Mouse (Mus musculus): ENCODE results near the gene Slc6a16.

The Slc6a16 gene

DNA sequence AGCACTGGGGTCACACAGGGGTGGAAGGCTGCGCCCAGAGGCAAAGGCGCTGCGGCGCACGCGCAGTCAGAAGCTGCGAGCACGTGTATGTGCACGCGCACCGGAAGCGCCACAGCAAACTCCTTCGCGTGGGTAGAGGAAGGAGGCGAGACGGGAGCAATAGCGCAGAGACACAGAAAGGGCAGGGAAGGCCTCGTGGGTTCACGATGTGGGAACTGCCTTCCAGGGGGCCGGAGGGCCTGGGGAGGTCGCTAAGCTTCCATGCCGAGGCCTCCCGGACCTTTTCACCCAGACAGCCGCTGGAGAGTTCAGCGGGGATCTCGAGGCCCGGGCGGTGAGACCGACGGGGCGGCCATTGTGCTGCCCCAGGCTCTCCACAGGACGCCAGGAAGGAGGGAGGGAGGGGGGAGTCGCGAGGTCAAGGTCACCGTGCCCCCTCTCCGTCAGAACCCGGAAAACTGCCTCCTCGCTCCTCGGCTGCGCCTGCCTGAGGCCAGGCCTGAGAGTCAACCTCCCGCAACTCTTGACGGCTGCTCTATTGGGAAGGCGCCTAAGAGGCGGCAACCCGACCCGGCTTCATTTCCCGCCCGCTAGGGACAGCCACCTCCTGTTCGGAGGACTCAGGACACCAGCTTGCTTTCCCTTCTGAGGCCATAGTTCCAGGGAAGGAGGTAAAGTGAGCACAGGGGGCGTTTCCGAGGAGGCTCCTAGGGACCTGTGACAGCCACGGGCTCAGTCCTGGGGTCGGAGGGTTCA lies at the start of gene Slc6a16:
TSS of gene Slc6a16 (plus strand) at position 453 of the 756 bp plus-strand sequence.
- DNase-seq = peak; percentile 61

DNA sequence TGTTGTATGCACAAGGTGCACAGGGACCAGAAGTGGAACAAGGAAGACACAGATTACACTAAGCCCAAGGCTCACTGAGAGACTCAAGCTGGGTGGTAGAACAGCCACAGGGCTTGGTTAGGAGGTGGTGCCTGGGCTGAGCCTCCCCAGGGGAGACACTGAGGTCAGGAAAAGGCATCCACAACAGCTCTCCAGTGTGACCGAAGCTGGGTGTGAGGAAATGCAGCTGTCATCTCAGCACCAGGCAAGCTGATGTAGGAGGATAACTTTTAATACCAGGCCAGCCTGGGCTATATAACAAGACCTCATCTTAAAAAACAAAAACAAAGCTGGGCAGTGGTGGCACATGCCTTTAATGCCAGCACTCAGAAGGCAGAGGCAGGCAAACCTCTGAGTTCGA lies 49.7 kb upstream of the Slc6a16 start:
- DNase-seq = no peak

DNA sequence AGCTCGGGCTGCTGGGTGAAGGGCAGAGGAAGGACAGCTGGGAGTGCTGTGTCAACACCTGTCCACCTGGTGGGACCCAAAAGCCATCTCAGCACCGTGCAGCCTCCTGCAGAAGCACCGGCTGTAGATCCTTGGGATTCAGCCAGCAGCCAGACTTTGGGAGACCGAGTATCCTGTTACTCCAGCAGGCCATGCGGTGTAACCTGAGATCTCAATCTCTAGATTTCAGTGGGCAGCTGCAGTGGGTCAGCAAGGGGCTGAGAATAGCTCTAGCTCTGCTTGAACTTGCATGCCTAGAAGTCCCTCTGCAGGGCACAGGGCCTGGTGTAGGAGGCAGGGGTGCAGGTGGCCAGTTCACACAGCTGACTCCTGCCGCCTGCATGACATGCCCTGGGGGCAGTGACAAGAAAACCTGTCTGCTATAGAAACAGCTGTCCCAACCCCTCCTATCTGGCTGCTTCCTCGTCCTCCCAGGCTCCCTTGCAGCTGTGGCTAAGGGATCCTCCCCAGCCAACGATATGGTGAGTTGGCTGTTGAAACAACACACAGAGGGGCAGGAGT lies 49.0 kb upstream of the Slc6a16 start:
- DNase-seq = no peak

DNA sequence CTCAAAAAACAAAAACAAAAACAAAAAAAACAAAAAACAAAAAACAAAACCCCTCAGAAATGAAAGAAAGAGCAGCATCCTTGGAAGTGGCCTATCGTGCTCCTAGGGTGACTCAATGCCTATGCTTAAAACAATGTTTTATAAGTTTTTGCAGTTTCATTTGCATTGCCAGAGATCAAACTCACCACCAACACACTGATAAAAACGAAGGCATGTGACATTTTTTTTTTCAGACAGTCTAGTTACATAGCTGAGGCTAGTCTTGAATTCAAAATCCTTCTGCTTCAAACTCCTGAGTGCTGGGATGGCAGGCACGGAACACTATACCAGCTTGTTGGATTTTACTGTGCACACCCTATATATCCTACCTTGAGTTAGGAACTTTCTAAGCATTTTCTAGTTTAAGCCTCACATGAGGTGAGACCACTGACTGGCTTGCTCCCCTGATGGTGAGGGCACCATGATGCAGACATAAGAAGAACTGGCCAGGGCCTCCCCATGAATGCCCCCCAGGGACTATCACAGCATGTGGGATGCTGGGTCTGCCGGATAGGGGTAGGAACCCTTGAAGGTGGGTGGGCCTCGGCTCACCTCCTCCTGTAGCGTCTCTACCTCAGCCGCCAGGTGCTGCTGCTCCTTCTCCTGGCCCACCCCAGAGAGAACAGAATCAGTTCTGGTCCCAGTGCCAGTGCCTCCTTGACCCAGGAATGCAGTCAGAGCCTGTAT lies 48.1 kb upstream of the Slc6a16 start:
- DNase-seq = no peak

DNA sequence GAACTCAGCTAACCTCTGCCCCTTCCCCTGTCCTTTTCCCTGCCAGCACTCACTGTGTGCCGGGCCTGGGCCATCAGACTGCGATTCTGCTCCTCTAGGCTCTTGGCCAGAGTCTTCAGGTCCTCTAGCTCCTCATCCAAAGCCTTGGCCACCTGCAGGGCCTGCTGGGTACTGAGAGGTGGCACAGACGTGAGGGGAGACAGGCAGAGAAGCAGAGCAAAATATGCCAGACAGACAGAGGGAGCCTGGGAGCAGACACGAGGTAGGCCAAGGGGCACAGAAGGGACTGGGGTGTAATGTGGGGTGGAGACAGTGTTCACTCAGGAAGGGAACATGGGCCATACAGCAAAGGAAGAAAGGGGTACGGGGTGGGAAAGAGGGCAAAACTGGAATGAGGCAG lies 47.5 kb upstream of the Slc6a16 start:
- DNase-seq = no peak

DNA sequence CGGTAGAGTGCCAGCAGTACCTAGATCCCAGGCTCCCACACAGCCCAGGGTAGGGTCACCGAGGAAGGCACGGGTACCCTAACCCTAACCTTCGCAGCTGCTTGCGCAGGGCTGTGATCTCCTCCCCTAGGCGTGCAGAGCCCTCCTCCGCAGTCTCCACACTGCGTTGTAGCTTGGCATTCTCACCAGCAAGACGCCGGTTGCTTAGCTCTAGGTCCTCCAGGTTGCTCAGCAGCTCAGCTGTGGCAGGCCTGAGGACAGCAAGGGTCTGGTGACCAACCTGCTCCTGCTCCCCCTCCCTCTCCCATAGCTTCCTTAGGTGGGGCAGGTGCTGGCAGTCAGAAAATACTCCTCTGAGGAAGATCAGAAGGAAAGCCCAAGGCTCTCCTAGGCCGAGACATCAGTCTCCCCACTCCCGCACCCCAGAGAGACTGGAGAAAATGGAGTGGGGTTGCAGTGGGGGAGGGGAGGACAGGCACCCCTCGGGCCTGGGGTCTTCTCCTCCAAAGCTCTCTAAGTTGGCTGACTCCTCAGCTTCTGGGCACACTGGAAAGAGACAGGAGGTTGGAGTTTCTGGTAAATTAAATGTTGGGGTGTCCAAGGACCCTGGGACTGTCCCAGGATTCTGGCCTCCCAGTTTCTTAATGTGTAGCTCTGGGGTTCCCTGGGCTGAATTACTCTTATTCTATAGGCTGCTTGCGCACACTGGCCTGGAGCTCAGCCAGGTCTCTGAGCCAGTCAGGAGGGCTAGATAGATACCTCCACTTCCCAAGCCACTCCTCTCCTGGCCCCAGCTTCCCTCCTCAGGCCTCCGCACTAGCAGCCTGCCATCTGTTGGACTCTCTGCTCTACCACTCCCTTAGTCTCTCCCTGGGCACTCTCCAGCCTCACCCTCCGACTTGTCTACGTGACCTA lies 46.8 kb upstream of the Slc6a16 start:
- no peak for DNase-seq

DNA sequence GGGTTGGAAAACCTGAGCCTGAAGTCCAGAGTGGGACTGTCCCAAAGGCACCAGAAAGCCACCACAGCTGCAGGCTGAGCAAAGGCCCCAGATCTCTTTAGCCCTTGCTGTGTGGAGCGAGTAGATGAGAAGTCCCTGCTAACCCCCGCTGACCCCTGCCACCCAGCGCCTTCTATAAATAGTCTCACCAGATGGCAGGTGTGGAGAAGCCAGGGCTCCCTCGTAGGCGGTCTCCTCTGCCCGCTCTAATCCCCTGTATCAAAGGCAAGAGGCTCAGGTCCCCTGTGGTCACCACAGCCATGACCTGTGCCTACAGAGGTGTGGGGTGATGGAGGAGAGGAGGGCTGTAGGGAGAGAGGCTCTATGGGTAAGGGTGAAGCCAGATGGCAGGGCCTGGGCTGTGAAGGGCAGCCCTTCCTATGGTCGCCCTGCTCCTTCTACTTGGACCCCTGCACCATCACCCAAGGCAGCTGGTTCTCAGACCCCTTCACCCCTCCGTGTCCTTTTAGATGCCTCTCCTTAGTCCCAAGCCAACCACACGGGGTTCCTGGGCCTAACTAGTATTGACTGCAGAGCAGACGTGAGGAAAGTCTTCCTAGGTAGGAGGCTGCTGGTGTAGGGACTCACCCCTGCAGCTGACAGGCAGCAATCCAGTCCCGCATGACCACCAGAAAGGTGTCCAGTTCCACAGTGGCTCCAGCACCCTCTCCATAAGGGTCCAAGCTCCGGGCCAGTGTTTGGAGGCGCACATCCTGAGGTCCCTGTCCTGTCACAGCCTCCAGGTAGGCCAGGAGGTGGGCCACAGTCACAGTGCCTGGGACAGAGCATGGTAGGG lies 45.3 kb upstream of the Slc6a16 start:
- no peak for DNase-seq

DNA sequence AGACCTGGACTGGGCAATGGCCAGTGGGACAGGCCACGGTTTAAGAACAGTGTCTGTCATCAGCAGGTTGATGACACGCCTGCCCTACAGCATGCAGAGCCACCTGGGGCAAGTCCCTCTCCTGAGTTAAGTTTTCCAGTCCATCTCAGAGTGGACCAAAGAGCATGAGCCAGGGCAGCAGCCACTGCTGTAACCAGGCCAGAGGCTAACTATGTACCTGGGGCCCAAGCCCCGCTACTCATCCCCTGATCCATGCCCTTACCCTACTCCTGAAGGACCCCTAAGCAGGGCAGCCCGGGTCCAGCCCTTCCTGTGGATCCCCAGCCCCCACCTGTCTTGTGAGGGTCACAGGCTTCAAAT lies 44.7 kb upstream of the Slc6a16 start:
- no peak for DNase-seq

DNA sequence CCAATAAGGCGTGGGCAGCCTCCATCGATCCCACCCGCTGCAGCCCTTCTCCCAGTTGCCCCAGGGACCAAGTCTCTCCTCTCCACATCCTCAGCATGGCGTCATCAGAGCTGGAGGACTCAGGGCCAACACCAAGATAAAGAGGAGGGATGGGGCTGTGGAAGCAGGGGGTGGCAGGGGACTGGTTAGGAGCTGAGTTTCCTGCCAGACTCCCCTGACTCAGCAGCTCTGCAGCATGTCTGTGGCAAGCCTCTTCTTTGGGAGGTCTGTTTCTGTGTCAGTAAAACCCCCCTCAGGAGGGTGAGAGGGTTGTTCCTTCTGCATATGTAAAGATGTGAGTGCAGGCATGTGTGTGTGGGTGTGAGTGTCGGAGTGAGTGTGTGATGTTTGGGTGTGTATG lies 43.9 kb upstream of the Slc6a16 start:
- no peak for DNase-seq

DNA sequence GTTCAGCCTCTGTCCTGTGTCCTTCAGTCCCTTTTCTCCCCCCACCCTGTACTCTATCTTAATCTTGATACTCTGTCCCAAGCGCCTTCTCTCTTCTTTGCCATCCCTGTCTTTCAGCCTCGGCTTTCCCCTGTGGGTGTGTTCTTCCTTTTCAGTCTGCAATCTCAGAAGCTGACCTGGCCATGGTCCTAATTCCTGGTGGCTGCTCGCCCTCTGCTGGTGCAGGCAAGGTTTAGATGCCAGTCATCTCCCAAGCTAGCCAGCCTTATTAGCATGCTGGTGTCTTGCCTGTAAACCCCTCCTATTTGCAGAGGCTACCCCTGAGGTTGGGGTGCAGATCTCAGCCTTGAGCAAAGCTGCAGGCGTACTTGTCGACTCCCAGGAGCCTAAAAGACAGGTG lies 42.5 kb upstream of the Slc6a16 start:
- DNase-seq = peak; percentile 63

DNA sequence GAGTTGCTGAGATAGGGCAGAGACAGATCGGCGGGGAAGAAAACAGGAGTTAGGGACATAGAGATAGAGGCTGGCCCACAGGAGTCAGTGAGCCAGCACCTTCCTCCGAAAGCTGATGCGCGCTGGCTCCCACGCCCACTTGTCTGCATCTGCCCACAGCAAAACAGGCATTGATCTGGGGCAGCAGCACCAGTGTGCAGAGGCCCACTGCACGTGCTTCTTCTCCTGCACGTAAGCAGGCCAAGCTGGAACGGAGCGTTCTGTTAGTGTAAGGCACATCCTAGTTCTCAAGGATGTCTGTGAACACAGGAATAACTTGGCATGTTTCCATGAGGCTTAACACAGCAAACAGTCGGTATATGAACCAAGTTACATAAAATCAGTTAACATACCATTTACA lies 41.9 kb upstream of the Slc6a16 start:
- DNase-seq = no peak

DNA sequence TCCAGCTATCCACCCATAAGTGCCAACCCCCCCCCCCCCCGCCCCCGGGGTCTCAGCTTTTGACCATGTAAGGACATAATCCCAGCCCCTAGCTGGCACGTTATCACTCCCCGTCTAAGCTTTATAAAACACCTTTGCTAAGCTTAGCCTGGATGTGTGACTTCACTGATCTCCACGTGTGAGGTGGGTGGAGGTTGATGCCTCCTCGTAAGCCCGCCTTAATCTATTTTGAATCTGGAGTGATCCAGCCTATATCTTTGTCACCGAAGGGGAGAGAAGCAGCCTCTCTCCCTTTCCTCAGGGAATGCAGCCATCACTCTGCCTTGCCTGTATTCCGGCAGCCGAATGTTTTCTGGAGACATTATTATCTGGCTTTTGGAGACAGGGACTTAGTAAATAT lies 38.2 kb upstream of the Slc6a16 start:
- DNase-seq = no peak

DNA sequence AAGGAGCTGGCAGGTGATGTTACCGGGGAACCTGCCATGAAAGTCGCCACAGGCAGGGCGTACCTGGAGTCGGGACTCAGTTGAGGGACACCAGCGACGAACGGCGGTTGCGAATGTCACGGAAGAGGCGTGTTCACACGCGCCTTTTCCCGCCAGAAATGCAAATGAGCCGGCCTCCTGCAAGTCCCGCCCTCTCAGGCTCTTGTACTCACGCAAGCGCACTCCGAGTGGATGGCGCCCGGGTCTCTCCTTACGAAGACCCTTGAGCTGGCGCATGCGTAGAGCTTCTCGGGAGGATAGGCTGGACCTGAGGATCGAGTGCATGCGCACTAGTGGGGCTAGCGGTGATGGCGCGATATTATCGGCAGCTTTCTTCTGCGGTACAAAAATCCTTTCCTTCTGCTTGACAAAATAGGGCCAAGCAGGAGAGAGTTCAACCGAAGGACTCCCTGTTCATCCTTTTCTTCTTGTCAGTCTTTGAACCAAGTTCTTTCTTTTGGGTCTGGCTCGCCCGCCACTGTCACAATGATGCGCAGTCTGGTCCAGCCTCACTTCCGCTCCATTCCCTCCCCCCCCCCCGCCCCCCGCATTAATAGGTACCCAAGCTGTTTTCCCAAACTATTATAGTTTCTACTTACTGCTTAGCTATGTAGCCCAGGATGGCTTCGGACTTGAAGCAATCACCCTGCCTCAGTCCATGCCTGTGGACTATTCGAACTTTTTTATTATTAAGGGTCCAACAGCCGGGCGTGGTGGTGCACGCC lies 36.3 kb upstream of the Slc6a16 start, which contains the start of gene Ccdc155:
TSS of gene Ccdc155 (minus strand) at position 513 of the 764 bp plus-strand sequence.
- peak; percentile 95 for DNase-seq

DNA sequence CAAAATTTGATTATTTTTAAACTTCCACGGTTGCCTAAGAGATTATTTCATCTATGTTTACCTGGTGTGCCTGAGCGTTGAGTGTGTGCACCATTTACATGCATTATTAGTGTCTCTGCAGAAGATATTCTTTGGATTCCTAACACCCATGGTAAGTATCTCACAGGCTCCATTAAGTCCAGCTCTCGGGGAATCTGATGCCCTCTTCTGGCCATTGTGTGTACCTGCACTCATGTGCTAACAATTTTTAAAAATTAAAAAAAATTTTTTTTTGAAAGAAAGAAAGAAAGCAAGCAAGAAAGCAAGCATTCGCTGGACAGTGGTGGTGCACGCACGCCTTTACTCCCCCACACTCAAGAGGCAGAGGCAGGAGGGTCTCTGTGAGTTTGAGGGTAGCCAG lies 32.6 kb upstream of the Slc6a16 start:
- no peak for DNase-seq

DNA sequence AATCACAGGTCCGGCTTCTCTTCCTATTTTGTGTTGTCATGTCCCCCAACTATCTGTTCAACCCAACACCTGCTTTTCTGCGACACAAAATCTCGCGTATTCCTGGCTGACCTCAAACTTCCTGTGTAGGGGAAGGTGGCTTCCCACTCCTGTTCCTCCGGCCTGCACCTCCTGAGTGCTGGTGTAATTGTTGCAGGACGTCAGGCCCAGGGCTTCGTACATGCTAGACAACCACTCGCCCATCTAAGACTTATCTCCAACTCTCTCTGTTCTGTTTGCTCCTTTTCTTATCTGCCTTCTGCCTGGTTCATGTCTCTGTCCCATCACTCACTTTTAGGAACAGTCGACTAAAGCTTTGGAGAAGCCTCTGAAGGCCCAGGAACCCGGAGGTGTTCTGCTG lies 29.8 kb upstream of the Slc6a16 start:
- DNase-seq = no peak

DNA sequence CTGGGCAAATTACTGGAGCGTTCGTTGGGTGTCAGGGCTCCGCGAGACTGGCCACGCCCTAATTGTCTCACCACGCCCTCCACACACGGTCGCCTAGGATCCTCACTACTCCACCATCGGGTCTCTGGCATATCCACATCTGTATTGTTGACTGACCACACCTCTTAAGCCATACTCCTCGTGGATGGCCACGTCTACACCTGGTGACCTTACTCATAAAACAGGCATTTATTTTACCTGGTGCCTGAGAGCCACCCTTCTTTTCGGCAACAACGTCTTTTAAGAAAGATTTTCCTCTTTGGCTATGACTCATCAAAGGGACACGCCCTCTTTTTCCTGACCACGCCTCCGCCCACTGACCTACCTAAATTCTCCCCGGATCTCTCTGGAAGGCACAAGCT lies 29.0 kb upstream of the Slc6a16 start, which contains the start of gene Dkkl1:
TSS of gene Dkkl1 (minus strand) at position 297 of the 401 bp plus-strand sequence.
- no peak for DNase-seq

DNA sequence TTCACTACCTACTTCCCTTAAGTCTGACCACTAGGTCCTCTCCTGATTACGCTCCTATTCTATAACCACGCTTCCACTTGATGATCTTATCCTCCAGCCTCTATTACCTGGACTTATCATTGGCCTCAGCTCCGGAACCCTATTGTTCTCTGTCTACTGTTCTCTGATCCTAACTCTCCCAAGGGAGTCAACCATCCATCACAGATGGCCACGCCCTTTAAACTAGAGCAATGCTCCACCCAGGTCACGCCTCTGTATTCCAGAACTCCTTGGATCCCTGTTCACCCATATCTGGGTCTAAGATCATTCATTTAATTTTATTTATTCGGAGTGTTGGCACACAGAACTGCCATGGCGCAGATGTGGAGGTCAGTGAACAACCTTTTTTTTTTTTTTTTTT lies 28.5 kb upstream of the Slc6a16 start:
- no peak for DNase-seq

DNA sequence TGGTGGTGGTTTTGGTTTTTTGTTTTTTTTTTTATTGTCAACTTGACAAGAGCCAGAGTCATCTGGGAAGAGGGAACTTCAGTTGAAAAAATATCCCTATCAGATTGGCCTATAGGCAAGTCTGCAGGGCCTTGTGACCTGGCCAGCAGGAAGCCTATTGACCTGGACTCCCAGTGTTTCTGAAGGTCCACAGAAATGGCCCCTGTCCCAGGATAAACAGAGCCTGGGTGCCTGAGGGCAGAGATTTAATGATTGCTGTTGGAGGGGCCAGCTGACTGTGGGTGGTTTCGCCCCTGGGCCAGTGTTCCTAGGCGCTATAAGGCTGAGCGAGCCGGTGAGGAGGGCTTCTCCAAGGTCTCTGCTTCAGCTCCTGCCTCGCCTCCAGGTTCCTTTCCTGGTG lies 27.2 kb upstream of the Slc6a16 start:
- no peak for DNase-seq

DNA sequence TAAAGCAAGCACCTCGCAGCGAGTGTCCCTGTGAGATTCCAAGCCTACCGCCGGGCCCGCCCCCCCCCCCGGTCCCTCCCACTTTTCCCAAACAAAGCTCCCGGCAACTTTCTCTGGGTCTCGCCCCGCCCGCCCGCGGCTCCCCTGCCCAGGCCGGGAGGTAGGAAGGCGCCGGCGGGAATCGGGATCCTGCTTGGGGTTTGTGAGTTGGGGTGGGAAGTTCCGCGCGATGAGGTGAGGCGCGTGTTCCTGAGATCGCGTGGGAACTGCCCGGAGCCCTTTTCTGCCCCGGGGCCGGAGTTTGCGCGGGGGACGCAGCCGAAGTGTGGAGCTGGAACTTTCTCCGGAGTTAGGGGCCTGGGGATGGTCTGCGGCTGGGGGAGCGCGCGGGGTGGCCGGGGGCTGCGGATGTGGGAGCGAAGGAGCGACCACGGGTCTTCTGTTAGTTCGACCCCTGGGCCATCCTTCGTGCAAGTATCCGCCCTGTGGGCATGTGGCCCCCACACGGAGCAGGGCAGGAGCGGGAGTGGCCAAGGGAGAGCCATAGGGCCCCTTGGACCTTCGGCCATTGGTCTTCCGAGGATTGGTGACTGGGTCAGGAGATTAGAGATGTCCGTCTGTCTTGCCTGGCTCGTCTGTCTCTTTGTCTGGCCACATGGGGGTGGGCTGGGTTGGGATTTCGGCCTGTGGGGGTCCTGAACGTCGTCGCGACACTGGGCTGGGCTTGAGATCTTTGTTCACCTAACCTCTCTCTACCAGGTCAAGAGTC lies 25.0 kb upstream of the Slc6a16 start, which contains the start of gene Tead2:
TSS of gene Tead2 (plus strand) at position 81 of the 769 bp plus-strand sequence.
- no peak for DNase-seq

DNA sequence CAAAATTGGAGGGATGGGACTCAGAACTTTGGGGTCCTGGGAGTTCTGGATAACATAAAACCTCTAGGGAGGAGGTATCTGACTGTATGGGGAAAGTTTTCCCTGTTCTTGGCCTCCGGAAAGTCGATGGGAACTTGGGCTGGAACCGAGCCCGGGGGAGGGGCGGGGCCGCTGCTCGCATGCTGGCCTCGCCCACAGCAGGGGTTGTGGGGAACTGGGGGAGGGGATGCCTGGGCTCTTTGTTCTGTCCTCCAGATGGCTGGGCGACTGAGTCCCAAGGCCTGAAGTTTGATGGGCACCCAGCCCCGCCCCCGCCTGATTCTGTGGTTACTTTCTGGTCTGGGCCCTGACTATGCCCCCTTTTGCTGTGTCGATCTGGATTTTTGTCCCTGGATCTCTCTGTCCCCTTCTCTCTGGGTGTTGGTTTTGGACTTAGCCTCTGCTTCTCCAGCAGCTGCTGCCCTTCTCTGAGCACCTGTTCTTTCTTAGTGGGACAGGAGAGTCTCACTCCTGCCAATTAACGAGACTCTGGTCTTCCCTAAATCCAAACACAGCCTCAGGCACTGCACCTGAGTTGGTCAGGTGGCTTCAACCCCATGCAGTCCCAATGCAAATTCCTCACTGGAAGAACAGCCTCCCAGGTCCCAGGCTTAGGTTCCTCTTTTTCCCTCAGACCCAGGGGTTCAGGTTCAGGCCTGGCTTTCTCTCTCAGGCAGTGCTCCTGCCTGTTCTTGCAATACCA lies 24.3 kb upstream of the Slc6a16 start:
- DNase-seq = no peak

All from right cerebral cortex, postnatal 14 days (tissue).